8 mouse cellular contexts compared by ENCODE assay signal in the genomic region with DNA sequence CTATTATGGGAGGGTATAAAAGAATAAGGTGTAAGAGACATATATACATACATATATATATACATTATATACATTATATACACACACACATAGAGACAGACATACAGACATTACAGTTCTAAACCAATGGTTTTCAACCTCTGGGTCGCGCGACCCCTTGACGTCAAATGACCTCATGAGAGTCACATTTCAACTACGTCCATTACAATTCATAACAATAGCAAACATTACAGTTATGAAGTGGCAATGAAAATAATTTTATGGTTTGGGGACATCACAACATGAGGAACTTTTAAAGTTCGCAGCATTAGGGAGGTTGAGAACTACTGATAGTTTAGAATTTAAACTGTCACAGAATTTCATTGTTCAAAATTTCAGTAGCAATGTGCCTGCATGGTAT. TPM values are rescaled to one million over a fixed set of nuclear protein-coding genes. Genes with fewer than 3 reads are reported as not detected.
DNase-seq lines count a peak whose midpoint lies in the region; ATAC-seq lines count a peak whose summit lies in the region.

No protein-coding gene starts in this region.

- H3K27ac ChIP-seq in heart, embryonic 14.5 days (replicated peaks in 1 of 2; ENCODE audit: control insufficient read depth in 1 of 2, insufficient read depth in 1 of 2, low read depth in 2 of 2, low read length in 2 of 2) = no peak overlapping the region
- H3K27ac ChIP-seq in embryonic facial prominence, embryonic 10.5 days (replicated peaks) = no peak overlapping the region
- no peak overlapping the region for H3K27ac ChIP-seq in hindbrain, embryonic 12.5 days
- no peak overlapping the region for H3K27ac ChIP-seq in macrophage

- H3K27me3 ChIP-seq in heart, embryonic 14.5 days (ENCODE audit: control insufficient read depth, insufficient read depth, low read length) = no peaks in the 10 kb centered on the region
- H3K27me3 ChIP-seq in embryonic facial prominence, embryonic 10.5 days (replicated peaks; ENCODE audit: low read depth, poor library complexity, severe bottlenecking) = no peaks in the 10 kb centered on the region
- H3K27me3 ChIP-seq in hindbrain, embryonic 12.5 days = no peaks in the 10 kb centered on the region

- peak overlapping the region; percentile 93 to 98; a peak in 3 of 4 replicates for H3K4me3 ChIP-seq in heart, embryonic 14.5 days (ENCODE audit: control insufficient read depth in 1 of 2, insufficient read depth in 1 of 2, low read depth in 1 of 2, low read length in 2 of 2)
- peak overlapping the region; percentile 97 for H3K4me3 ChIP-seq in embryonic facial prominence, embryonic 10.5 days
- peak overlapping the region; percentile 68 for H3K4me3 ChIP-seq in hindbrain, embryonic 12.5 days
- H3K4me3 ChIP-seq in macrophage (ENCODE audit: inconsistent target) = peak overlapping the region; percentile 44; the same call in 1 of the 2 replicates

- no peak for DNase-seq in heart, adult 9 months (ENCODE audit: low spot score in 2 of 2)
- DNase-seq in embryonic facial prominence, embryonic 10.5 days (ENCODE audit: low spot score) = no peak
- DNase-seq in left cerebral cortex, postnatal 14 days (ENCODE audit: low spot score in 2 of 2) = no peak

- intact Hi-C loops in left cerebral cortex, postnatal 14 days (cut with DNase I) = no loop called here

- H3K79me2 ChIP-seq in macrophage (ENCODE audit: inconsistent target) = peaks cover 46% of the 10 kb centered on the region

- 74% methylated on average over 6 of the region's 6 CpGs for WGBS in heart, embryonic 14.5 days
- 68% methylated on average over 6 of the region's 6 CpGs for WGBS in embryonic facial prominence, embryonic 10.5 days
- WGBS in hindbrain, embryonic 12.5 days = 74% methylated on average over 6 of the region's 6 CpGs
- WGBS in macrophage (ENCODE audit: missing documents) = 70% methylated on average over 6 of the region's 6 CpGs

- H3K4me2 ChIP-seq in heart, embryonic 14.5 days (ENCODE audit: low read length) = peak overlapping the region; percentile 83
- peak overlapping the region; percentile 65 for H3K4me2 ChIP-seq in hindbrain, embryonic 12.5 days (replicated peaks)

- 0 out of 2 replicates have a peak, but pooled peaks cover 4% of the 10 kb centered on the region for H3K36me3 ChIP-seq in heart, embryonic 14.5 days (ENCODE audit: control insufficient read depth, insufficient read depth, low read length)
- peaks cover 12% of the 10 kb centered on the region; the same call in 1 of the 2 replicates for H3K36me3 ChIP-seq in embryonic facial prominence, embryonic 10.5 days (replicated peaks)
- no peaks in the 10 kb centered on the region for H3K36me3 ChIP-seq in hindbrain, embryonic 12.5 days
- H3K36me3 ChIP-seq in macrophage (ENCODE audit: inconsistent target) = no peaks in the 10 kb centered on the region

- peak overlapping the region; percentile 98 for H3K9ac ChIP-seq in heart, embryonic 14.5 days (ENCODE audit: low read length)
- peak overlapping the region; percentile 96; the same call in 1 of the 2 replicates for H3K9ac ChIP-seq in hindbrain, embryonic 12.5 days

- peaks cover 0 to 23% of the 10 kb centered on the region in 2 experiments; a peak in 2 of 4 replicates for H3K4me1 ChIP-seq in heart, embryonic 14.5 days (ENCODE audit: control insufficient read depth in 2 of 2, insufficient read depth in 2 of 2, low read length in 2 of 2)
- peaks cover 25% of the 10 kb centered on the region for H3K4me1 ChIP-seq in embryonic facial prominence, embryonic 10.5 days
- peaks cover 16% of the 10 kb centered on the region for H3K4me1 ChIP-seq in hindbrain, embryonic 12.5 days

- no peaks in the 10 kb centered on the region for H3K9me3 ChIP-seq in heart, embryonic 14.5 days (ENCODE audit: control insufficient read depth, low read length)
- H3K9me3 ChIP-seq in embryonic facial prominence, embryonic 10.5 days = 0 out of 2 replicates have a peak, but pooled peaks cover 2% of the 10 kb centered on the region
- no peaks in the 10 kb centered on the region for H3K9me3 ChIP-seq in hindbrain, embryonic 12.5 days (replicated peaks)

- ATAC-seq in heart, embryonic 14.5 days (ENCODE audit: insufficient number of reproducible peaks, insufficient read depth, low FRiP score, low read depth) = no peak
- ATAC-seq in hindbrain, embryonic 12.5 days (ENCODE audit: low FRiP score) = no peak
- no peak for ATAC-seq in activated CD4-positive, CD25-positive, alpha-beta regulatory T cell, adult 4 months
- ATAC-seq in cerebellum, adult (ENCODE audit: insufficient number of reproducible peaks, low FRiP score, low TSS enrichment) = no peak

RNA-seq across cellular contexts. Expression of gene Cep85l, which starts 1.5 kb away (rescaled TPM):
- polyA plus RNA-seq in heart, embryonic 14.5 days (2014; fragmentation: Nextera tagmentation; extraction: Ambion mirVana) = 7.1 and 9.5 TPM in 2 replicates
- 4.9 and 5.1 TPM in 2 replicates for polyA plus RNA-seq in embryonic facial prominence, embryonic 10.5 days (2016; fragmentation: Nextera tagmentation; extraction: Ambion mirVana)
- 9.4 and 10.9 TPM in 2 replicates for polyA plus RNA-seq in hindbrain, embryonic 12.5 days (2016; fragmentation: Nextera tagmentation; extraction: Ambion mirVana)
- 100 to 1,000 TPM in 4 of 26 experiments, 10 to 100 TPM in 22; 21.6 to 167 (median 43.8) TPM for total RNA-seq in macrophage (2018; cell fraction: chromatin; rRNA removed)
- total RNA-seq in macrophage (2018; cell fraction: cytosol; rRNA removed) = 10 to 100 TPM in 6 of 26 experiments, 1 to 10 TPM in 20; 4.5 to 19.9 (median 6.5) TPM
- 10 to 100 TPM; 13.6 to 80.0 (median 25.7) TPM for total RNA-seq in macrophage (2018; cell fraction: nucleus; rRNA removed)
- 1.9 to 2.3 TPM (median 2.1 TPM) in 3 replicates for polyA plus RNA-seq in macrophage (2018)
- 1 to 10 TPM; 1.7 to 1.9 TPM for polyA plus RNA-seq in activated CD4-positive, CD25-positive, alpha-beta regulatory T cell, adult 4 months (2017; shearing (Covaris generic))
- 10 to 100 TPM; 16.0 to 17.0 TPM for total RNA-seq in left cerebral cortex, postnatal 14 days (2021)

RNA-seq across cellular contexts. Expression of gene Pln, which starts 40.8 kb away (rescaled TPM):
- polyA plus RNA-seq in heart, embryonic 14.5 days (2014; fragmentation: Nextera tagmentation; extraction: Ambion mirVana) = 1,148 and 1,278 TPM in 2 replicates
- polyA plus RNA-seq in embryonic facial prominence, embryonic 10.5 days (2016; fragmentation: Nextera tagmentation; extraction: Ambion mirVana) = 1.7 and 2.1 TPM in 2 replicates
- 2.1 and 2.6 TPM in 2 replicates for polyA plus RNA-seq in hindbrain, embryonic 12.5 days (2016; fragmentation: Nextera tagmentation; extraction: Ambion mirVana)
- total RNA-seq in macrophage (2018; cell fraction: chromatin; rRNA removed) = not detected
- total RNA-seq in macrophage (2018; cell fraction: cytosol; rRNA removed) = not detected
- total RNA-seq in macrophage (2018; cell fraction: nucleus; rRNA removed) = not detected
- not detected in 3 replicates for polyA plus RNA-seq in macrophage (2018)
- polyA plus RNA-seq in activated CD4-positive, CD25-positive, alpha-beta regulatory T cell, adult 4 months (2017; shearing (Covaris generic)) = 1 to 10 TPM in 1 of 2 experiments, under 1 TPM in 1; 0.99 to 3.0 TPM
- total RNA-seq in left cerebral cortex, postnatal 14 days (2021) = 1 to 10 TPM; 1.8 to 2.8 TPM

Comparison
In these comparisons a context has a peak if more than half of its experiments do, and no peak if none do; other contexts are left out.
1. H3K4me3 ChIP-seq: peak in every context shown above with its lines; median percentile 97 in embryonic facial prominence, embryonic 10.5 days; 96 in heart, embryonic 14.5 days; 68 in hindbrain, embryonic 12.5 days; 44 in macrophage.
2. RNA of gene Pln, which starts 40.8 kb away (polyA plus RNA-seq): 1,148 to 1,278 TPM in heart, embryonic 14.5 days; 0.99 to 3.0 TPM in activated CD4-positive, CD25-positive, alpha-beta regulatory T cell, adult 4 months, 2.1 to 2.6 TPM in hindbrain, embryonic 12.5 days, 1.7 to 2.1 TPM in embryonic facial prominence, embryonic 10.5 days and not detected in macrophage; every median in the first group is over 100 times any median in the second.